Mouse (Mus musculus): Measurements from ENCODE around the gene Il12a.

- TF ChIP-seq FLI1 (IDR thresholded peaks at IDR 0.05; ENCODE audit: low read length): no peak
- no peak for TF ChIP-seq GATA1 (IDR thresholded peaks at IDR 0.05; ENCODE audit: borderline replicate concordance, low read length)
These were observed 18.9 kb downstream of the Il12a start for GRCm38 (mm10) chr3:68709198-68709797.
